Mouse (Mus musculus) lung, postnatal 0 days (tissue): ENCODE measurements around the gene Eri3.

Experiments used
- CTCF ChIP-seq: IDR thresholded peaks from 2 replicates; pipeline ENCODE4 v1.5.1; 2016; ENCODE audit warnings: antibody characterized with exemption, mild to moderate bottlenecking
- EP300 ChIP-seq: IDR thresholded peaks from 2 replicates; pipeline ENCODE4 v1.6.1; 2016; ENCODE audit warnings: antibody characterized with exemption, mild to moderate bottlenecking, control low read depth

DNA sequence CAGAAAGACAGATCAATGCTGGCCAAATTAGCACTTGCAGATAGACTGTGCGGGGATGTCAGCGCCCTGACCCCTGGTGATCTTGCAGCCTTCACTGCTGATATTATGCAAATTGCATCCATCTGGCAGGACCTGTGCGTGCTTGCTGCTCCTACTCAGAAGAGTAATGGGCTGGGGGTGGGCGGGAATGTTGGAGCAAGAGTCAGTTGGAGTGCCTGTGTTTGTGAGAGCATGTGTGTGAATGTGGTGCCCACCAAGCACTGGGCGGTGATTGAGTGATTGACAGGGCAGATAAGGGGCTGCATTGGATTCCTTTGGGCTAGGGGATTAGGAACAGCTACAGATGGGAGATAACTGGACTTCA is 105.3 kb downstream of the Eri3 start:
- TF ChIP-seq CTCF (no peak), EP300 (no peak)
